ENCODE assay signal across 17 mouse cellular contexts in the genomic region with DNA sequence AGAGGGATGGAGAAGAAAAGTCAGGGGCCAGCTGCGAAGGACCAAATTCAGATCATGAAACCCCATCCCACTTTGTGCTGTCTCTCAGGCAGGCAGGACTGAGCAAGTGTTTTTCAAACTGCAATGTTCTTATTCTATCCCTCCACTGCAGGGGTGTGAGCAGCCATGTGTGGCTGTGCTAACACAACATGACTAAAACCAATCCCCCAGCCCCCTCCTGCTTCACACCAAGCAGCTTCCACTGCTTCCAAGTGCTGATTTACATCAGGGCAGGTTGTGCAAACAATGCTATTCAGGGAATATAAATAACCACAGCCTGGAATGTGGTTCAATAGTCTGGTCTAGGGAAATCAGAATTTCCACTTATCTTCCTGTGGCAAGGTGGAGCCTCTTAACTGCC.
DNase-seq lines count a peak whose midpoint lies in the region; ATAC-seq lines count a peak whose summit lies in the region.
"Had no signal": no experiment of that assay in that cellular context is flagged by ENCODE, and none has a peak within 500 bp of the region (broad histone marks: within the 10 kb centered on the region; RNA-seq: fewer than 3 reads in every experiment).

No protein-coding gene starts in this region.

- H3K9ac ChIP-seq in hindbrain, embryonic 13.5 days = no peak overlapping the region
- H3K9ac ChIP-seq in midbrain, embryonic 13.5 days (replicated peaks) = no peak overlapping the region
- H3K9ac ChIP-seq: embryonic facial prominence, embryonic 13.5 days had no signal

- H3K27me3 ChIP-seq in hindbrain, embryonic 13.5 days = no peaks in the 10 kb centered on the region
- H3K27me3 ChIP-seq in midbrain, embryonic 13.5 days = no peaks in the 10 kb centered on the region
- H3K27me3 ChIP-seq: embryonic facial prominence, embryonic 13.5 days; megakaryocyte, embryonic 14.5 days had no signal

- H3K36me3 ChIP-seq in hindbrain, embryonic 13.5 days = no peaks in the 10 kb centered on the region
- H3K36me3 ChIP-seq in midbrain, embryonic 13.5 days = no peaks in the 10 kb centered on the region
- H3K36me3 ChIP-seq: embryonic facial prominence, embryonic 13.5 days had no signal

- H3K4me3 ChIP-seq in hindbrain, embryonic 13.5 days = no peak overlapping the region
- no peak overlapping the region for H3K4me3 ChIP-seq in midbrain, embryonic 13.5 days (replicated peaks)
- H3K4me3 ChIP-seq: embryonic facial prominence, embryonic 13.5 days; megakaryocyte, embryonic 14.5 days had no signal

- WGBS in hindbrain, embryonic 13.5 days = 81% methylated on average over 1 of the region's 1 CpGs
- WGBS in midbrain, embryonic 13.5 days = 100% methylated on average over 1 of the region's 1 CpGs

- H3K4me1 ChIP-seq in hindbrain, embryonic 13.5 days (replicated peaks) = no peaks in the 10 kb centered on the region
- peaks cover 5% of the 10 kb centered on the region; the same call in 1 of the 2 replicates for H3K4me1 ChIP-seq in midbrain, embryonic 13.5 days (replicated peaks)
- H3K4me1 ChIP-seq: embryonic facial prominence, embryonic 13.5 days; megakaryocyte, embryonic 14.5 days had no signal

- H3K4me2 ChIP-seq in hindbrain, embryonic 13.5 days = no peak overlapping the region
- H3K4me2 ChIP-seq in midbrain, embryonic 13.5 days (replicated peaks) = no peak overlapping the region
- H3K4me2 ChIP-seq: embryonic facial prominence, embryonic 13.5 days had no signal

- DNase-seq in embryo, embryonic 10 days (ENCODE audit: low spot score) = peak; percentile 3
- DNase-seq in embryo, embryonic 10.5 days (ENCODE audit: low spot score) = no peak
- peak; percentile 10 for DNase-seq in layer of hippocampus, adult 11-12 months (ENCODE audit: low spot score)
- no peak for DNase-seq in layer of hippocampus, postnatal 10 days (ENCODE audit: low spot score in 2 of 2)
- DNase-seq in adrenal gland, adult (ENCODE audit: inconsistent age in 2 of 2, low spot score in 1 of 2) = no peak
- DNase-seq in gastrocnemius, adult 8-10 months (ENCODE audit: low spot score in 2 of 2) = no peak
- DNase-seq: cerebellum, adult 9-10 months; heart, adult 11 months; heart, postnatal 14 days; kidney, adult 8-10 months; lung, adult 2 months; thymus, adult 2 months had no signal

- H3K27ac ChIP-seq in hindbrain, embryonic 13.5 days = peak overlapping the region; percentile 55
- peak overlapping the region; percentile 51; the same call in 1 of the 2 replicates for H3K27ac ChIP-seq in midbrain, embryonic 13.5 days
- H3K27ac ChIP-seq: embryonic facial prominence, embryonic 13.5 days had no signal

- ATAC-seq in hindbrain, embryonic 13.5 days (ENCODE audit: low FRiP score) = peak; percentile 76
- peak; percentile 66 for ATAC-seq in midbrain, embryonic 13.5 days
- ATAC-seq: forebrain, embryonic 16.5 days had no signal

- no peaks in the 10 kb centered on the region for H3K9me3 ChIP-seq in hindbrain, embryonic 13.5 days
- no peaks in the 10 kb centered on the region for H3K9me3 ChIP-seq in midbrain, embryonic 13.5 days
- H3K9me3 ChIP-seq: embryonic facial prominence, embryonic 13.5 days had no signal

Comparison
In these comparisons a context has a peak if more than half of its experiments do, and no peak if none do; other contexts are left out.
1. DNase-seq: peak in embryo, embryonic 10 days (single experiment) and layer of hippocampus, adult 11-12 months (single experiment); none in embryo, embryonic 10.5 days (single experiment), layer of hippocampus, postnatal 10 days (0 of 2), adrenal gland, adult (0 of 2) and gastrocnemius, adult 8-10 months (0 of 2).